Mouse (Mus musculus): ENCODE measurements at regions not wholly inside any gene's neighbourhood (a gene's known extent, or its start where the extent isn't known, plus 50 kb on each side); places are given as distances from the start of the nearest gene placed in this dataset.
"Not testable (repeated sequence)": the region's sequence is repeated elsewhere in the genome, so short reads cannot be mapped to it uniquely, and the experiment has no call there.

GRCm38 (mm10) chr7:29639591-29639990 lies 87.2 kb downstream of the Catsperg2 start:
- DNase-seq (ENCODE audit: extremely low spot score) = not testable (repeated sequence)

DNA sequence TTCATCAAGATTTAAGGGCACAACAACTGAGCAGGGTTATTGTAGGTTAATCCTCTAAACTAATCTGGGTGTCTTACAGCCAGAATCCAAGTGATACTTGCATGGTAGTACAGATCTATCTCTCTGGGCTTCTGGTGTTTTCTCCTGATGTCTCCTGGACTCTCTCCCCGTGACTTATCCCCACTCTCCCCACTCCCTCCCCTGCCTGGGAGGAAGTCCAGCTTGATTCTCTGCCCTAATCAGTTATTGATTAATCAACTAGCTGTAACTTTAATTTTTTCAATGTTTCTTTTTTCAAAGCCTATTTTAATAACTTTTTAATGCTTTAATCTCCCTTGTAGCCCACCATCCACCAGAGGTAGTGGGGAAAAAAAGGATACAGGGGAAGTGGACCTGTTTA lies 83.9 kb upstream of the Sipa1l3 start:
- no peak for DNase-seq (ENCODE audit: extremely low spot score)

DNA sequence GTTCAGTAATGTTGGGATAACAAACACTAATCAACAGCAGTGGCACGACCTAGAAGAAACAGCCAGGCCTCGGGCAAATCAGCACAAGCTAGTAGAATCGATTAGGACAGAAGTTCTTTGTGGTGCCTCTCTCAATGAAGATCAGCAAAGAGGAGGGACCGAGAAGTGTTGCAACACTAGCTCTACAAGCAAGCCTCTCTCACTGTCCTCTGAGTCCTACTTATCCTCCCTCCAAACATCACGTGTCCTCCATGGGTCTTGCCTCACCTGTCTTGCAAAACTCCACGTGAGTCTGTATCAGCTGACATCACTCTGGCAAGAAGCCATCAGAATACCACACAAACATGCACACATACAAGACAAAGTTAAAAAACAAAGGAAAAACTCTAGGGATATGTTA lies 82.9 kb upstream of the Sipa1l3 start:
- no peak for DNase-seq (ENCODE audit: extremely low spot score)

GRCm38 (mm10) chr7:29597291-29597690 lies 78.8 kb upstream of the Sipa1l3 start:
- peak; percentile 60 for DNase-seq (ENCODE audit: extremely low spot score)

DNA sequence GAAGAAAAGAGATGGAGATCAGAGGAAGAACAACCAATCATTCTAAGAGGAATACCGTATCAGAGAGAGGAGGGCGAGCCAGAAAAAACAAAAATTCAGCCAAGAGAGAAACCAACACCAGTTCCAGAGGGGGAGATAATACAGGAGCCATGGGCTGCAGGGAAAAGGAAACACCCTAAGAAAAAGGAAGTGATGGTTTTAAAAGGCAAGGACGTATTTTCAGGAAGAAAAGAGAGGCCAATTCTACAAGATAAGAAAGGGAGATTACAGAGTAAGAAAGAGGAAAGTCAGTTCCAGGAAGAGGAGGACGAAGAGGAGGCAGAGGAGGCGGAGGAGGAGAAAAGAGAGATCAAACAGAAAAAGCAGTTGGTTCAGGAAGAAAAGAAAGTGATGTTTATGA lies 59.7 kb upstream of the Sipa1l3 start:
- DNase-seq (ENCODE audit: extremely low spot score) = no peak

DNA sequence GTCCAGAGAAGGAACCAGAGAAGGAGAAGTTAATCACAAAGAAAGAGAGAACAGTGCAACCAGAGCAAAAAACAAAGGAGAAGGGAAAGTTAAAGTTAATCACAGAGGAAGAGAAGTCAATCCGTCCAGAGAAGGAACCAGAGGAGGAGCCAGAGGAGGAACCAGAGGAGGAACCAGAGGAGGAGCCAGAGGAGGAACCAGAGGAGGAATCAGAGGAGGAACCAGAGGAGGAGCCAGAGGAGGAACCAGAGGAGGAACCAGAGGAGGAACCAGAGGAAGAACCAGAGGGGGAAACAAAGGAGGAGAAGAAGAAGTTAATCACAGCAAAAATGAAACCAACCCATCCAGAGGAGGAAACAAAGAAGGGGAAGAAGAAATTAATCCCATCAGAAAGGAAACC lies 57.2 kb upstream of the Sipa1l3 start:
- DNase-seq (ENCODE audit: extremely low spot score) = no peak

All from embryo, embryonic 9.5 days (tissue).